Mouse (Mus musculus) liver, postnatal 0 days (tissue): Measurements from ENCODE around the gene Dhrs3. TPM values are rescaled to one million over a fixed set of nuclear protein-coding genes. Genes with fewer than 3 reads are reported as not detected.

Experiments used
- ATAC-seq: fragments of 200-750 bp; cut with Nextera tagmentation; 2 replicates; pipeline ENCODE4 v1.8.0; 2017; ENCODE audit warnings: mild to moderate bottlenecking, moderate library complexity
- DNase-seq: peaks from one replicate; pipeline ENCODE4 v3.0.0-alpha.2; 2016
- H3K27ac ChIP-seq: fragments of 300-500 bp; sonication (generic); 2 replicates; pipeline ENCODE4 v1.5.1; 2014; ENCODE audit warnings: antibody characterized with exemption, moderate library complexity, mild to moderate bottlenecking, low read depth
- H3K27me3 ChIP-seq: fragments of 300-500 bp; sonication (generic); 2 replicates; pipeline ENCODE4 v1.6.1; 2014; ENCODE audit warnings: low read length, control low read depth, mixed read lengths; ENCODE audit not compliant: insufficient read depth
- H3K36me3 ChIP-seq: fragments of 300-500 bp; sonication (generic); replicated peaks from 2 replicates; pipeline ENCODE4 v1.6.1; 2014; ENCODE audit warnings: mild to moderate bottlenecking, control low read depth, low read length, moderate library complexity, mixed read lengths; ENCODE audit not compliant: insufficient read depth
- H3K4me1 ChIP-seq: fragments of 300-500 bp; sonication (generic); 2 replicates; pipeline ENCODE4 v1.6.1; 2014; ENCODE audit warnings: antibody characterized with exemption, mild to moderate bottlenecking, control low read depth; ENCODE audit not compliant: insufficient read depth
- H3K4me2 ChIP-seq: fragments of 300-500 bp; sonication (generic); 2 replicates; pipeline ENCODE4 v1.6.1; 2014; ENCODE audit warnings: low read depth, mild to moderate bottlenecking, low read length, moderate library complexity, mixed read lengths
- H3K4me3 ChIP-seq: fragments of 300-500 bp; sonication (generic); 2 replicates; pipeline ENCODE4 v1.5.1; 2014; ENCODE audit warnings: low read depth, low read length
- H3K9ac ChIP-seq: fragments of 300-500 bp; sonication (generic); replicated peaks from 2 replicates; pipeline ENCODE4 v1.6.1; 2014; ENCODE audit warnings: mild to moderate bottlenecking, moderate library complexity
- H3K9me3 ChIP-seq: fragments of 300-500 bp; sonication (generic); 2 replicates; pipeline ENCODE4 v1.6.1; 2016; ENCODE audit warnings: mild to moderate bottlenecking, control low read depth, low read length, mixed read lengths
- CTCF ChIP-seq: sonication (generic); IDR thresholded peaks from 2 replicates; pipeline ENCODE4 v1.5.1; 2016; ENCODE audit warnings: antibody characterized with exemption, low read depth
- EP300 ChIP-seq: IDR thresholded peaks from 2 replicates; pipeline ENCODE4 v1.6.1; 2016; ENCODE audit warnings: antibody characterized with exemption, low read depth, mild to moderate bottlenecking
- WGBS: fragments of 180-500 bp; shearing (Covaris S2); extraction: QIAGEN DNeasy Blood & Tissue Kit; methylation state at CpG from one replicate; pipeline ENCODE4 v1.1.7; 2014; ENCODE audit not compliant: insufficient replicate concordance; 5-methylcytosine and 5-hydroxymethylcytosine counted together
- polyA plus RNA-seq: library from polyadenylated mRNA; unstranded; fragments of >200 nt; fragmentation: Nextera tagmentation; extraction: Ambion mirVana; gene quantifications from 2 replicates; pipeline ENCODE4 v1.2.1, GENCODE M21; 2015

The Dhrs3 gene
- polyA plus RNA-seq, 1 experiment from 2014 or later: 49.8 TPM

DNA sequence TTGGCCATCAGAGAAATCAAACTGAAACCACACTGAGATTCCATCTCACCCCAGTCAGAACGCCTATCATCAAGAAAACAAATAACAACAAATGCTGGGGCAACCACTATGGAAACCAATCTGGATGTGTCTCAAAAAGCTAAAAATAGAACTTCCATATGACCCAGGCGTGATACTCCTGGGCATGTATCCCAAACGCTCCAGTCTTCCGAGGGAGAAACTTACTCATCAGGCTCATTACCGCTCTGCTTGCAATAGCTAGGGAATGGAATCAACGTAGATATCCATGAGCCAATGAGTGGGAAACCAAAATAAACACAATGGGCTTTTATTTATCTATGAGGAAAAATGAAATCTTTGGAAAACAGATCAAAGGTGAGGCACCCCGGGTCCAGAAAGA lies 59.2 kb downstream of the Dhrs3 start:
- WGBS: 76% methylated on average over 7 of the region's 7 CpGs
- Histone ChIP-seq H3K27me3 (no peaks in the 10 kb centered on the region), H3K9me3 (no peaks in the 10 kb centered on the region), H3K27ac (no peak overlapping the region), H3K9ac (no peak overlapping the region), H3K4me1 (peaks cover 52% of the 10 kb centered on the region), H3K36me3 (no peaks in the 10 kb centered on the region), H3K4me2 (no peak overlapping the region), H3K4me3 (no peak overlapping the region)
- TF ChIP-seq EP300 (no peak), CTCF (no peak)
- DNase-seq (no peak), ATAC-seq (no peak)

GRCm38 (mm10) chr4:144953421-144953820 lies 60.8 kb downstream of the Dhrs3 start:
- 78% methylated on average over 1 of the region's 1 CpGs for WGBS

DNA sequence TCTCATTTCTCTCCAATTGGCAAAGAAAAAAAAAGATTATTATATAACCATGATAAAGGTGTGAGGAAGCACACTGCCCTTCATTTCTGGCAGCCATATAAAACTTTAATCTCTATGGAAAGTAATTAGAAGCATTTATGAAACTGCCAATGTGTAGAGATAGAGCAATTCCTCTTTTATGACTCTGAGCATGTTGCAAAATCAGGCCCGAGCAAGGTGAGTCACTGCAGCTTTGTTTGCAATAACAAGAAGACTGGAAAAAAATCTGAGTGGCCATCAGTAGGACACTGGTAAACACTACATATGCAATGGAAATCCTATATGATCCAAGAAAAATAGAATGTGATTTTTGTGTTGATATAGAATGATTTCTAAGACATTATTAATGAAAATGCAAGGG lies 63.2 kb downstream of the Dhrs3 start:
- DNase-seq (no peak), ATAC-seq (no peak)
- Histone ChIP-seq H3K27ac (peak overlapping the region; percentile 58; the same call in 1 of the 2 replicates), H3K4me1 (peaks cover 25% of the 10 kb centered on the region), H3K9me3 (no peaks in the 10 kb centered on the region), H3K9ac (no peak overlapping the region), H3K27me3 (no peaks in the 10 kb centered on the region), H3K4me3 (no peak overlapping the region), H3K4me2 (no peak overlapping the region), H3K36me3 (no peaks in the 10 kb centered on the region)
- WGBS: 32% methylated on average over 1 of the region's 1 CpGs
- TF ChIP-seq EP300: no peak

More at GRCm38 (mm10) chr4:144953421-144953820, 60.8 kb downstream of the Dhrs3 start:
- H3K27ac ChIP-seq: no peak overlapping the region
- H3K9me3 ChIP-seq: no peaks in the 10 kb centered on the region
- H3K9ac ChIP-seq: no peak overlapping the region
- peaks cover 50% of the 10 kb centered on the region for H3K4me1 ChIP-seq
- H3K27me3 ChIP-seq: no peaks in the 10 kb centered on the region
- no peak overlapping the region for H3K4me3 ChIP-seq
- DNase-seq (no peak), ATAC-seq (no peak)
- no peak overlapping the region for H3K4me2 ChIP-seq
- TF ChIP-seq EP300: no peak
- peak; percentile 41 for TF ChIP-seq CTCF
- H3K36me3 ChIP-seq: no peaks in the 10 kb centered on the region

DNA sequence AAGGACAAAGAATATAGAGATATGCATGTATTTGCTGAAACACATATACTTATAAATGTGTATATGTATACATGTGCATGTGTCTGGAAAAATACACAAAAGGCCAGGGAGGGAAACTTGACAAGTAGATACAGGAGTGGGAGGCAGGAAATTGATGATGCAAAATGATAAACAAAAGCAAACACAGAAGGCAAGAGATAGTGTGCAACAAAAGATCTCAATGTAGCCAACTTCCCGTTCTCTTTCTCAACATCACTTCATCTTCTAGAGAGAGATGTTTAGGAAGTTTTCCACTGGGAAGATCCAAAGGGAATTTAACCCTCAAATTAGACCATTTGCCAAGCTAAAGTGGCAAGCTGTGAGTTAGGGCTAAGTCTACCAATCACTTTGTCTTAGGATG lies 63.7 kb downstream of the Dhrs3 start:
- no peak overlapping the region for H3K9ac ChIP-seq
- DNase-seq (no peak), ATAC-seq (no peak)
- H3K4me1 ChIP-seq: peaks cover 21% of the 10 kb centered on the region
- no peak overlapping the region for H3K4me3 ChIP-seq
- no peak overlapping the region for H3K4me2 ChIP-seq
- no peaks in the 10 kb centered on the region for H3K36me3 ChIP-seq
- peak overlapping the region; percentile 65 for H3K27ac ChIP-seq
- 20% methylated on average over 1 of the region's 1 CpGs for WGBS
- TF ChIP-seq CTCF: no peak
- no peak for TF ChIP-seq EP300
- H3K9me3 ChIP-seq: no peaks in the 10 kb centered on the region
- H3K27me3 ChIP-seq: no peaks in the 10 kb centered on the region

DNA sequence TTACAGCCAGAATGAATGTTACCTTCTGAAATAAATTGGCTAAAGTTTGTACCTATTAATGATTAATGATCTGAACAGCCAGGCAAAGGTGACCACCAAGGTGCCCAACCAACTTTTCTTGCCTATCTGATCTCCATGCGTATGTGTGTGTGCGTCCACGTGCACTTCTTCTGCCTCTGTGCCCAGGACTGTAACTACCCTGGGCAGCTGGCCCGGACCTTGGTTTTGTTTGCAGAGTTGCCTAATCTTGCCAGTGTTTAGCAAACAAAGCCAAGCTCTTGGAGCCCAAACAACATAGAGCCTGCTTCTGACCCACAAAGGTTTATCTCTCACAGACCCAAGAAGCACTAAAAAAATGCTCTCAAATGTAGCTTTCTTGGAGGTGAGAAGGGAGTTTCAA lies 64.6 kb downstream of the Dhrs3 start:
- peaks cover 15% of the 10 kb centered on the region for H3K4me1 ChIP-seq
- DNase-seq (peak; percentile 77), ATAC-seq (peak; percentile 80)
- no peak overlapping the region for H3K4me3 ChIP-seq
- no peaks in the 10 kb centered on the region for H3K9me3 ChIP-seq
- H3K27me3 ChIP-seq: no peaks in the 10 kb centered on the region
- peak overlapping the region; percentile 95 for H3K27ac ChIP-seq
- TF ChIP-seq CTCF (no peak), EP300 (peak; percentile 82)
- 62% methylated on average over 4 of the region's 4 CpGs for WGBS
- H3K9ac ChIP-seq: no peak overlapping the region
- no peaks in the 10 kb centered on the region for H3K36me3 ChIP-seq
- H3K4me2 ChIP-seq: no peak overlapping the region

GRCm38 (mm10) chr4:144957721-144958120 lies 65.1 kb downstream of the Dhrs3 start:
- no peak for TF ChIP-seq EP300
- no peak for TF ChIP-seq CTCF

More at GRCm38 (mm10) chr4:144957721-144958120, 65.1 kb downstream of the Dhrs3 start:
- DNase-seq (no peak), ATAC-seq (peak; percentile 12; the same call in 1 of the 2 replicates)
- no peak overlapping the region for H3K4me3 ChIP-seq
- no peaks in the 10 kb centered on the region for H3K36me3 ChIP-seq
- peaks cover 15% of the 10 kb centered on the region for H3K4me1 ChIP-seq
- peak overlapping the region; percentile 95 for H3K27ac ChIP-seq
- H3K9ac ChIP-seq: no peak overlapping the region
- H3K9me3 ChIP-seq: no peaks in the 10 kb centered on the region
- WGBS: 56% methylated on average over 2 of the region's 2 CpGs
- no peaks in the 10 kb centered on the region for H3K27me3 ChIP-seq
- H3K4me2 ChIP-seq: no peak overlapping the region
